Mouse (Mus musculus) forebrain, embryonic 14.5 days (tissue): ENCODE measurements at regions not wholly inside any gene's neighbourhood (a gene's known extent, or its start where the extent isn't known, plus 50 kb on each side); places are given as distances from the start of the nearest gene placed in this dataset.
A peak's percentile ranks its signal among the peaks of the same experiment; 100 is the strongest.

Experiments
- ATAC-seq: fragments of 200-750 bp; cut with Nextera tagmentation; 2 replicates; pipeline ENCODE4 v1.8.0; 2017; ENCODE audit warnings: mild to moderate bottlenecking, moderate library complexity
- DNase-seq: peaks from one replicate; pipeline ENCODE4 v3.0.0-alpha.2; 2015; ENCODE audit warnings: low spot score
- H3K27ac ChIP-seq: fragments of 300-500 bp; sonication (generic); 2 replicates; pipeline ENCODE4 v1.5.1; 2014; ENCODE audit warnings: low read depth, mild to moderate bottlenecking, control low read depth, low read length, moderate library complexity
- H3K27me3 ChIP-seq: fragments of 300-500 bp; sonication (generic); replicated peaks from 2 replicates; pipeline ENCODE4 v1.6.1; 2014; ENCODE audit warnings: low read length, control low read depth, mixed read lengths; ENCODE audit not compliant: control insufficient read depth, insufficient read depth
- H3K36me3 ChIP-seq: fragments of 300-500 bp; sonication (generic); 2 replicates; pipeline ENCODE4 v1.6.1; 2014; ENCODE audit warnings: low read length, control low read depth; ENCODE audit not compliant: control insufficient read depth, insufficient read depth
- H3K4me1 ChIP-seq: fragments of 300-500 bp; sonication (generic); 2 replicates; pipeline ENCODE4 v1.6.1; 2014; ENCODE audit warnings: antibody characterized with exemption, low read length, control low read depth; ENCODE audit not compliant: control insufficient read depth, insufficient read depth
- H3K4me2 ChIP-seq: fragments of 300-500 bp; sonication (generic); 2 replicates; pipeline ENCODE4 v1.6.1; 2014; ENCODE audit warnings: mild to moderate bottlenecking, control low read depth, low read length
- H3K4me3 ChIP-seq: fragments of 300-500 bp; sonication (generic); 2 replicates; pipeline ENCODE4 v1.5.1; 2014; ENCODE audit warnings: low read depth, low read length, control low read depth
- H3K9ac ChIP-seq: fragments of 300-500 bp; sonication (generic); 2 replicates; pipeline ENCODE4 v1.6.1; 2014; ENCODE audit warnings: mild to moderate bottlenecking, low read length, control low read depth, moderate library complexity
- H3K9me3 ChIP-seq: fragments of 300-500 bp; sonication (generic); replicated peaks from 2 replicates; pipeline ENCODE4 v1.6.1; 2016; ENCODE audit warnings: low read length, control low read depth, mixed read lengths; ENCODE audit not compliant: control insufficient read depth
- WGBS: fragments of 180-500 bp; shearing (Covaris S2); extraction: QIAGEN DNeasy Blood & Tissue Kit; methylation state at CpG from one replicate; pipeline ENCODE4 v1.1.7; 2014; 5-methylcytosine and 5-hydroxymethylcytosine counted together

DNA sequence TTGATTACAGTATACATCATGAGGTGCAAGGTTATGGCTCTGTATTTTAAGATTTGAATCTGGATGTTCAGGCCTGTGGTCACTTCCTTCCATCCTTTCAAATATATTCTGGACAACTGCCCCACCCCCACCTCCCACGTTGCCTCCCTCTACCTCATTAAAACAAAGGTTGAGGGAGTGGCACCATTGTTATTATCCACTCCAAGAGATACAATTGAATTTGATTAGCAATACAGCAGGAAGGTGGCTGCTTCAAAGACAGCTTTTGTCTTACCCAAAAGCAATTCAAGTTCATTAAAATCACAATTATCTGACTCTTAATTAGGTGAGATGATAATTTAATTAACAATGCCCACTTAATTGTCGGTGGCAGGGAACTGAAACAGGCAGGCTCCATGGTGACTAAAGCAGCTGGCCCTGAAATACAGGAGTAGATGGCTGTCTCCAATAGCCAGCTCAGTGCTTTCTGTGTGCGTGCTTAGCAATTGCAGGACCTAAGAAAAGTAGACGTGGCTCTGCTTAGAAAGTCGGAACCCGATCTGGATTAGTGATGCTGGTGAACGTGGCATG, 623.8 kb downstream of the Dhx35 start:
- Histone ChIP-seq H3K27me3 (no peaks in the 10 kb centered on the region), H3K27ac (no peak overlapping the region), H3K4me3 (no peak overlapping the region), H3K9me3 (no peaks in the 10 kb centered on the region), H3K4me2 (no peak overlapping the region), H3K4me1 (peaks cover 15% of the 10 kb centered on the region), H3K36me3 (no peaks in the 10 kb centered on the region), H3K9ac (no peak overlapping the region)
- peak; percentile 50 for DNase-seq
- peak; percentile 60; the same call in 1 of the 2 replicates for ATAC-seq
- WGBS, result 24% methylated on average over 7 of the region's 7 CpGs

GRCm38 (mm10) chr2:159422281-159422937, 627.8 kb downstream of the Dhx35 start:
- 46% methylated on average over 7 of the region's 7 CpGs for WGBS
- H3K27me3 ChIP-seq, result no peaks in the 10 kb centered on the region
- H3K9ac ChIP-seq, result no peak overlapping the region
- ATAC-seq (no peak), DNase-seq (no peak)
- no peak overlapping the region for H3K4me3 ChIP-seq
- H3K9me3 ChIP-seq, result no peaks in the 10 kb centered on the region
- no peaks in the 10 kb centered on the region for H3K36me3 ChIP-seq
- no peak overlapping the region for H3K27ac ChIP-seq
- peaks cover 6% of the 10 kb centered on the region; the same call in 1 of the 2 replicates for H3K4me1 ChIP-seq
- H3K4me2 ChIP-seq, result no peak overlapping the region

GRCm38 (mm10) chr2:159428201-159428600, 633.6 kb downstream of the Dhx35 start:
- Histone ChIP-seq H3K9ac (no peak overlapping the region), H3K4me3 (no peak overlapping the region), H3K4me2 (no peak overlapping the region), H3K27me3 (no peaks in the 10 kb centered on the region), H3K4me1 (peaks cover 5% of the 10 kb centered on the region), H3K9me3 (no peaks in the 10 kb centered on the region), H3K27ac (no peak overlapping the region), H3K36me3 (no peaks in the 10 kb centered on the region)
- 75% methylated on average over 1 of the region's 1 CpGs for WGBS
- ATAC-seq (no peak), DNase-seq (no peak)

DNA sequence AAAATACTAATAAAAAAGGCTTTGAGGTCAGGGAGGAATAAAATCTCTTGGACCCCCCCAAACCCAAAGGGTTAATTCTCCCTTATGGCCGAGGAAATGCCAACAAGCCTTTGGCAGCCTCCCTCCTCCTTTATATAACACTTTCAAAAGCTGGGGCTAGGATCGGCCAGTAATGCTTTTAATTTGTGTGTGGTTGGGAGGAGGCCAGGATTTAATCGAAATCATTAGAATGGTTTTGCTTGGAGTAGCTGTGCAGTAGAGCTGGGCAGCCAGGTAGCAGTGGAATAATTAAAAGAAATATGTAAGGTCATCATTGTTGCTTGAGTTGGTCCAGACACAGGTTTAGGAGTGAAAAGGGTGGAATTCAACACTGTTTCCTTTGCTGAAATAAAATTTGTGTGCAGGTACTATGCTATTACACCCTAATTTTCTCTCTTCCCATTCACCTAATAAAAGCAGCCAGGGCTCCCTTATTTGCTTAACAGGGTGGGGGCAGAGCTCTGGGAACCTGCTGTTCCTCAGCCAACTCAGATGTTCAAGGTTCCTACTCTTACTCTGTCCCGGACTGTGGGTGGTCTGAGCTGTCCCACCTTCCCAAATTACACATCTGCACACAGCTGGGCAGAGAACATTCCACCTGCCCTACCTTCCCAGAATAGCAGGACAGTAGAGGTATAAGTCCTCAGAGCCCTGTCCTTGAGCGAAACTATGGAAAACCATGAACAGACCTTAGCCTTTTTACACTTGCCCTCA, 636.1 kb downstream of the Dhx35 start:
- Histone ChIP-seq H3K9ac (no peak overlapping the region), H3K9me3 (no peaks in the 10 kb centered on the region), H3K4me2 (no peak overlapping the region), H3K27me3 (no peaks in the 10 kb centered on the region), H3K27ac (no peak overlapping the region; the same call in 1 of the 2 replicates), H3K4me1 (peaks cover 5% of the 10 kb centered on the region), H3K36me3 (no peaks in the 10 kb centered on the region), H3K4me3 (no peak overlapping the region)
- 50% methylated on average over 5 of the region's 5 CpGs for WGBS
- ATAC-seq, result peak; percentile 80
- DNase-seq, result peak; percentile 75

- Histone ChIP-seq H3K27ac (no peak overlapping the region), H3K4me2 (no peak overlapping the region), H3K9me3 (no peaks in the 10 kb centered on the region), H3K4me3 (no peak overlapping the region), H3K4me1 (no peaks in the 10 kb centered on the region), H3K27me3 (no peaks in the 10 kb centered on the region), H3K9ac (no peak overlapping the region), H3K36me3 (no peaks in the 10 kb centered on the region)
- DNase-seq, result peak; percentile 56
- ATAC-seq, result peak; percentile 46
- 63% methylated on average over 6 of the region's 6 CpGs for WGBS
Observed at GRCm38 (mm10) chr2:159438961-159439360, 644.4 kb downstream of the Dhx35 start.

DNA sequence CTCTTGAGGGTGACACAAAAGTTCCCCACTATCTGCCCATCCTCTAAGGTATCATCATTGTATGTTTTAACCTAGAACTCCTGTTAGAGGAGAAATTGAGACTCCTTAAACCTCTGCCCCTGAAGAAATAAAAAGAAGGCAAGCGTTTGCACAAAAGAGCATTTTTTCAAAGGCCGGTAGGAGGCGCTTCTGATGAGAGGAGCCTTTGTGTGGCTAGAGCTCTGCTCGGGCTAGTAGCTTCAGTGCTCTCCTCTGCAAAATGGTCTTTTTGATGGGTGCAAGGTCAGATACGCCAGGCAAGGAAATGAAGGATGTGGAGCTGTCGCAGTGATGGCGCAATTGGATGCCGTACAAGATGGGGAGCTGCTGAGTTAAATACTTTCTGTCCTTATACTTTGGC, 649.0 kb downstream of the Dhx35 start:
- Histone ChIP-seq H3K4me2 (no peak overlapping the region), H3K36me3 (no peaks in the 10 kb centered on the region), H3K27ac (no peak overlapping the region), H3K9ac (no peak overlapping the region), H3K4me3 (no peak overlapping the region), H3K4me1 (no peaks in the 10 kb centered on the region), H3K9me3 (no peaks in the 10 kb centered on the region), H3K27me3 (no peaks in the 10 kb centered on the region)
- ATAC-seq, result 0 out of 2 replicates have a peak, but pooled peaks have one; percentile 42
- peak; percentile 78 for DNase-seq
- 21% methylated on average over 8 of the region's 8 CpGs for WGBS

- WGBS, result 74% methylated on average over 5 of the region's 5 CpGs
- DNase-seq (no peak), ATAC-seq (no peak)
- H3K9ac ChIP-seq, result no peak overlapping the region
- no peaks in the 10 kb centered on the region for H3K9me3 ChIP-seq
- no peaks in the 10 kb centered on the region for H3K27me3 ChIP-seq
- H3K27ac ChIP-seq, result no peak overlapping the region
- H3K4me2 ChIP-seq, result no peak overlapping the region
- no peaks in the 10 kb centered on the region for H3K36me3 ChIP-seq
- H3K4me3 ChIP-seq, result no peak overlapping the region
- H3K4me1 ChIP-seq, result no peaks in the 10 kb centered on the region
Observed at GRCm38 (mm10) chr2:159446434-159446833, 651.8 kb downstream of the Dhx35 start.

GRCm38 (mm10) chr2:159446886-159447285, 652.3 kb downstream of the Dhx35 start:
- no peak for ATAC-seq
- no peak overlapping the region for H3K4me2 ChIP-seq
- DNase-seq, result no peak

DNA sequence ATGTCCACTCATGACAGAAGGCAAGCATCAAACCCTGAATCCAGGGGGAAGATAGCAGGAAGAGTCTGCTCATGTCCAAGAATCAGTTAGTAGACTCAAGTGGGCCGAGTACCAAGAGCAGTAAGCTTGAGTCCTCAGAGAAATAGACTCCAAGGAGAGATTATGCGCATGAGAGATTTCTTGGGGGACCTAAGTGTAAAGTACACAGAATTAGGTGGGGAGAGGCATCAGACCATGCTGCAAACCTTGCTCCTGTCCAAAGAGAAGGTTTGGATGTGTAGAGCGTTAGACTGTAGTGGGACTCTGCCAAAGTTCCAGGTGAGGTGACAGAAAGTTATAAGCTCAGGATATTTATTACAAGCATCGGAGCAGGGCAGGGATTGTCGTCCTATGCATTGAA, 654.4 kb downstream of the Dhx35 start:
- Histone ChIP-seq H3K4me1 (no peaks in the 10 kb centered on the region), H3K4me2 (no peak overlapping the region), H3K27me3 (no peaks in the 10 kb centered on the region), H3K4me3 (no peak overlapping the region), H3K9ac (no peak overlapping the region), H3K27ac (no peak overlapping the region), H3K36me3 (no peaks in the 10 kb centered on the region), H3K9me3 (no peaks in the 10 kb centered on the region)
- 87% methylated on average over 5 of the region's 5 CpGs for WGBS
- DNase-seq, result no peak
- no peak for ATAC-seq

More at GRCm38 (mm10) chr2:159446886-159447285, 652.3 kb downstream of the Dhx35 start:
- no peak overlapping the region for H3K4me3 ChIP-seq
- no peak overlapping the region for H3K27ac ChIP-seq
- no peaks in the 10 kb centered on the region for H3K27me3 ChIP-seq
- no peaks in the 10 kb centered on the region for H3K4me1 ChIP-seq
- H3K36me3 ChIP-seq, result no peaks in the 10 kb centered on the region
- no peaks in the 10 kb centered on the region for H3K9me3 ChIP-seq
- H3K9ac ChIP-seq, result no peak overlapping the region
- WGBS, result 80% methylated on average over 5 of the region's 5 CpGs
